8 mouse cellular contexts compared by ENCODE assay signal in genomic region chr11:69011445-69011844, GRCm38 (mm10). TPM values are rescaled to one million over a fixed set of nuclear protein-coding genes. Genes with fewer than 3 reads are reported as not detected.
DNase-seq lines count a peak whose midpoint lies in the region; ATAC-seq and TF ChIP-seq lines count a peak whose summit lies in the region.
"Not testable (repeated sequence)": the region's sequence is repeated elsewhere in the genome, so short reads cannot be mapped to it uniquely, and the experiment has no call there.
"Had no signal": no experiment of that assay in that cellular context is flagged by ENCODE, and none has a peak within 500 bp of the region (broad histone marks: within the 10 kb centered on the region; RNA-seq: fewer than 3 reads in every experiment).

No protein-coding gene starts in this region.

- H3K4me2 ChIP-seq in heart, embryonic 12.5 days: peak overlapping the region; percentile 86
- peak overlapping the region; percentile 78 for H3K4me2 ChIP-seq in hindbrain, postnatal 0 days (ENCODE audit: low read depth, low read length)
- H3K4me2 ChIP-seq in limb, embryonic 11.5 days (ENCODE audit: low read depth, severe bottlenecking): peak overlapping the region; percentile 69
- peak overlapping the region; percentile 87 for H3K4me2 ChIP-seq in lung, embryonic 14.5 days
- peak overlapping the region; percentile 70 for H3K4me2 ChIP-seq in midbrain, postnatal 0 days (ENCODE audit: low read depth, low read length, poor library complexity, severe bottlenecking)

- not testable (repeated sequence) for H3K9me3 ChIP-seq in erythroblast, embryonic 14.5 days (ENCODE audit: control insufficient read depth, low read length); heart, embryonic 12.5 days (replicated peaks); hindbrain, postnatal 0 days (ENCODE audit: low read length); limb, embryonic 11.5 days (ENCODE audit: control insufficient read depth, low read length); lung, embryonic 14.5 days (ENCODE audit: low read depth, low read length); midbrain, postnatal 0 days (ENCODE audit: low read length)

- not testable (repeated sequence) for ATAC-seq in heart, embryonic 12.5 days (ENCODE audit: insufficient number of reproducible peaks, low FRiP score); hindbrain, postnatal 0 days; limb, embryonic 11.5 days (ENCODE audit: insufficient number of reproducible peaks, low FRiP score, low TSS enrichment, low read depth); lung, embryonic 14.5 days (ENCODE audit: insufficient read depth); midbrain, postnatal 0 days (ENCODE audit: low FRiP score)

- H3K36me3 ChIP-seq in erythroblast, embryonic 14.5 days (ENCODE audit: control insufficient read depth); heart, embryonic 12.5 days; hindbrain, postnatal 0 days (ENCODE audit: insufficient read depth, low read length); limb, embryonic 11.5 days (ENCODE audit: control insufficient read depth, insufficient read depth, low read length); lung, embryonic 14.5 days (ENCODE audit: insufficient read depth); midbrain, postnatal 0 days (ENCODE audit: insufficient read depth, low read length): not testable (repeated sequence)

- TF ChIP-seq CTCF in hindbrain, postnatal 0 days (IDR thresholded peaks at IDR 0.05; ENCODE audit: low read depth): 0 out of 2 replicates have a peak, but pooled peaks have one; percentile 14
- peak; percentile 23; the same call in 1 of the 2 replicates for TF ChIP-seq CTCF in lung, embryonic 14.5 days (IDR thresholded peaks at IDR 0.05; ENCODE audit: low read depth)
- peak; percentile 21; the same call in 1 of the 2 replicates for TF ChIP-seq CTCF in midbrain, postnatal 0 days (IDR thresholded peaks at IDR 0.05)

- peaks cover 81% of the 10 kb centered on the region for H3K4me1 ChIP-seq in erythroblast, embryonic 14.5 days (ENCODE audit: control insufficient read depth)
- peaks cover 13% of the 10 kb centered on the region for H3K4me1 ChIP-seq in heart, embryonic 12.5 days (replicated peaks)
- H3K4me1 ChIP-seq in hindbrain, postnatal 0 days (ENCODE audit: insufficient read depth, low read length); limb, embryonic 11.5 days (ENCODE audit: control insufficient read depth, insufficient read depth, low read length); lung, embryonic 14.5 days (ENCODE audit: insufficient read depth); midbrain, postnatal 0 days (ENCODE audit: insufficient read depth, low read length): not testable (repeated sequence)

- peak; percentile 22 for DNase-seq in NIH3T3 (ENCODE audit: low read depth)
- DNase-seq in hindbrain, postnatal 0 days (ENCODE audit: low spot score); limb, embryonic 11.5 days (ENCODE audit: low spot score); lung, embryonic 14.5 days; midbrain, postnatal 0 days (ENCODE audit: low spot score): not testable (repeated sequence)

- H3K4me3 ChIP-seq in erythroblast, embryonic 14.5 days (replicated peaks): peak overlapping the region; percentile 75
- H3K4me3 ChIP-seq in heart, embryonic 12.5 days: peak overlapping the region; percentile 54
- H3K4me3 ChIP-seq in hindbrain, postnatal 0 days (ENCODE audit: low read length): peak overlapping the region; percentile 42
- H3K4me3 ChIP-seq in limb, embryonic 11.5 days (ENCODE audit: low read depth, low read length): peak overlapping the region; percentile 51
- peak overlapping the region; percentile 50 for H3K4me3 ChIP-seq in lung, embryonic 14.5 days (ENCODE audit: low read depth, low read length)
- H3K4me3 ChIP-seq in midbrain, postnatal 0 days (ENCODE audit: low read depth, low read length): peak overlapping the region; percentile 48; the same call in 1 of the 2 replicates

- not testable (repeated sequence) for H3K27me3 ChIP-seq in erythroblast, embryonic 14.5 days (ENCODE audit: control insufficient read depth); heart, embryonic 12.5 days (replicated peaks); hindbrain, postnatal 0 days (ENCODE audit: insufficient read depth, low read length); limb, embryonic 11.5 days (ENCODE audit: control insufficient read depth, insufficient read depth, low read length); lung, embryonic 14.5 days (ENCODE audit: insufficient read depth, low read length); midbrain, postnatal 0 days (ENCODE audit: insufficient read depth, low read length)

- WGBS in heart, embryonic 12.5 days: 74% methylated on average over 2 of the region's 2 CpGs
- 81% methylated on average over 2 of the region's 2 CpGs for WGBS in hindbrain, postnatal 0 days
- WGBS in limb, embryonic 11.5 days: 64% methylated on average over 2 of the region's 2 CpGs
- 52% methylated on average over 2 of the region's 2 CpGs for WGBS in lung, embryonic 14.5 days
- 72% methylated on average over 2 of the region's 2 CpGs for WGBS in midbrain, postnatal 0 days

- H3K9ac ChIP-seq in heart, embryonic 12.5 days; hindbrain, postnatal 0 days (replicated peaks; ENCODE audit: low read length); limb, embryonic 11.5 days (ENCODE audit: low read length); midbrain, postnatal 0 days (replicated peaks; ENCODE audit: low read length, poor library complexity, severe bottlenecking): not testable (repeated sequence)
- peak overlapping the region; percentile 61 for H3K9ac ChIP-seq in lung, embryonic 14.5 days

- H3K27ac ChIP-seq in heart, embryonic 12.5 days (ENCODE audit: poor library complexity, severe bottlenecking): peak overlapping the region; percentile 99
- H3K27ac ChIP-seq in hindbrain, postnatal 0 days: peak overlapping the region; percentile 96
- H3K27ac ChIP-seq in limb, embryonic 11.5 days (replicated peaks; ENCODE audit: low read depth, low read length): not testable (repeated sequence)
- H3K27ac ChIP-seq in lung, embryonic 14.5 days (ENCODE audit: low read depth): peak overlapping the region; percentile 83
- peak overlapping the region; percentile 94 for H3K27ac ChIP-seq in midbrain, postnatal 0 days (ENCODE audit: low read depth, low read length)

RNA-seq across cellular contexts. Expression of gene Pfas, which starts 3.2 kb away (rescaled TPM):
- polyA plus RNA-seq in erythroblast, embryonic 14.5 days (2012): 0.78 and 0.81 TPM in 2 replicates
- 20.7 and 21.5 TPM in 2 replicates for polyA plus RNA-seq in heart, embryonic 12.5 days (2016; fragmentation: Nextera tagmentation; extraction: Ambion mirVana)
- total RNA-seq in hindbrain, postnatal 0 days (2014; rRNA removed): 31.3 and 35.2 TPM in 2 replicates
- 14.7 and 17.8 TPM in 2 replicates for polyA plus RNA-seq in hindbrain, postnatal 0 days (2015; fragmentation: Nextera tagmentation; extraction: Ambion mirVana)
- 43.6 and 48.8 TPM in 2 replicates for polyA plus RNA-seq in limb, embryonic 11.5 days (2014; fragmentation: Nextera tagmentation; extraction: Ambion mirVana)
- 36.8 and 43.3 TPM in 2 replicates for polyA plus RNA-seq in lung, embryonic 14.5 days (2014; fragmentation: Nextera tagmentation; extraction: Ambion mirVana)
- 28.3 and 28.7 TPM in 2 replicates for total RNA-seq in midbrain, postnatal 0 days (2014; rRNA removed)
- 13.9 and 14.1 TPM in 2 replicates for polyA plus RNA-seq in midbrain, postnatal 0 days (2015; fragmentation: Nextera tagmentation; extraction: Ambion mirVana)

RNA-seq across cellular contexts. Expression of gene Ctc1, which starts 4.3 kb away (rescaled TPM):
- polyA plus RNA-seq in erythroblast, embryonic 14.5 days (2012): 13.5 and 27.1 TPM in 2 replicates
- polyA plus RNA-seq in heart, embryonic 12.5 days (2016; fragmentation: Nextera tagmentation; extraction: Ambion mirVana): 60.8 and 62.7 TPM in 2 replicates
- 84.8 and 85.7 TPM in 2 replicates for total RNA-seq in hindbrain, postnatal 0 days (2014; rRNA removed)
- polyA plus RNA-seq in hindbrain, postnatal 0 days (2015; fragmentation: Nextera tagmentation; extraction: Ambion mirVana): 42.8 and 45.7 TPM in 2 replicates
- polyA plus RNA-seq in limb, embryonic 11.5 days (2014; fragmentation: Nextera tagmentation; extraction: Ambion mirVana): 80.4 and 83.1 TPM in 2 replicates
- polyA plus RNA-seq in lung, embryonic 14.5 days (2014; fragmentation: Nextera tagmentation; extraction: Ambion mirVana): 59.3 and 63.6 TPM in 2 replicates
- 60.0 and 67.7 TPM in 2 replicates for total RNA-seq in midbrain, postnatal 0 days (2014; rRNA removed)
- polyA plus RNA-seq in midbrain, postnatal 0 days (2015; fragmentation: Nextera tagmentation; extraction: Ambion mirVana): 46.8 and 53.4 TPM in 2 replicates

RNA-seq across cellular contexts. Expression of gene Aurkb, which starts 34.0 kb away (rescaled TPM):
- 20.3 and 26.6 TPM in 2 replicates for polyA plus RNA-seq in erythroblast, embryonic 14.5 days (2012)
- polyA plus RNA-seq in heart, embryonic 12.5 days (2016; fragmentation: Nextera tagmentation; extraction: Ambion mirVana): 79.4 and 85.9 TPM in 2 replicates
- 15.9 and 21.6 TPM in 2 replicates for total RNA-seq in hindbrain, postnatal 0 days (2014; rRNA removed)
- 24.8 and 26.3 TPM in 2 replicates for polyA plus RNA-seq in hindbrain, postnatal 0 days (2015; fragmentation: Nextera tagmentation; extraction: Ambion mirVana)
- polyA plus RNA-seq in limb, embryonic 11.5 days (2014; fragmentation: Nextera tagmentation; extraction: Ambion mirVana): 171 and 178 TPM in 2 replicates
- 209 and 211 TPM in 2 replicates for polyA plus RNA-seq in lung, embryonic 14.5 days (2014; fragmentation: Nextera tagmentation; extraction: Ambion mirVana)
- 6.9 and 10.5 TPM in 2 replicates for total RNA-seq in midbrain, postnatal 0 days (2014; rRNA removed)
- 6.0 and 6.9 TPM in 2 replicates for polyA plus RNA-seq in midbrain, postnatal 0 days (2015; fragmentation: Nextera tagmentation; extraction: Ambion mirVana)
- total RNA-seq: layer of hippocampus, adult 18-20 months had no signal

RNA-seq across cellular contexts. Expression of gene Rangrf, which starts 36.5 kb away (rescaled TPM):
- 0.13 and 0.15 TPM in 2 replicates for polyA plus RNA-seq in erythroblast, embryonic 14.5 days (2012)
- 64.3 and 67.5 TPM in 2 replicates for polyA plus RNA-seq in heart, embryonic 12.5 days (2016; fragmentation: Nextera tagmentation; extraction: Ambion mirVana)
- total RNA-seq in hindbrain, postnatal 0 days (2014; rRNA removed): 40.4 and 51.6 TPM in 2 replicates
- 31.2 and 34.6 TPM in 2 replicates for polyA plus RNA-seq in hindbrain, postnatal 0 days (2015; fragmentation: Nextera tagmentation; extraction: Ambion mirVana)
- polyA plus RNA-seq in limb, embryonic 11.5 days (2014; fragmentation: Nextera tagmentation; extraction: Ambion mirVana): 82.6 and 84.4 TPM in 2 replicates
- 49.9 TPM in 2 replicates for polyA plus RNA-seq in lung, embryonic 14.5 days (2014; fragmentation: Nextera tagmentation; extraction: Ambion mirVana)
- 12.0 and 25.0 TPM in 2 replicates for total RNA-seq in midbrain, postnatal 0 days (2014; rRNA removed)
- polyA plus RNA-seq in midbrain, postnatal 0 days (2015; fragmentation: Nextera tagmentation; extraction: Ambion mirVana): 18.9 and 20.2 TPM in 2 replicates

RNA-seq across cellular contexts. Expression of gene Slc25a35, which starts 43.5 kb away (rescaled TPM):
- polyA plus RNA-seq in erythroblast, embryonic 14.5 days (2012): not detected in 2 replicates
- polyA plus RNA-seq in heart, embryonic 12.5 days (2016; fragmentation: Nextera tagmentation; extraction: Ambion mirVana): 1.4 and 2.2 TPM in 2 replicates
- total RNA-seq in hindbrain, postnatal 0 days (2014; rRNA removed): 1.6 and 2.0 TPM in 2 replicates
- polyA plus RNA-seq in hindbrain, postnatal 0 days (2015; fragmentation: Nextera tagmentation; extraction: Ambion mirVana): 2.3 TPM in 2 replicates
- polyA plus RNA-seq in limb, embryonic 11.5 days (2014; fragmentation: Nextera tagmentation; extraction: Ambion mirVana): 2.6 and 3.0 TPM in 2 replicates
- polyA plus RNA-seq in lung, embryonic 14.5 days (2014; fragmentation: Nextera tagmentation; extraction: Ambion mirVana): 3.9 and 4.0 TPM in 2 replicates
- 0.93 and 1.4 TPM in 2 replicates for total RNA-seq in midbrain, postnatal 0 days (2014; rRNA removed)
- 1.5 and 2.0 TPM in 2 replicates for polyA plus RNA-seq in midbrain, postnatal 0 days (2015; fragmentation: Nextera tagmentation; extraction: Ambion mirVana)
